Mouse (Mus musculus) embryo, embryonic 9.5 days (tissue): ENCODE results near the gene Aven.

Source experiments
- DNase-seq: peaks from one replicate; pipeline ENCODE4 v3.0.0-alpha.2; 2017; ENCODE audit errors: extremely low spot score

Aven gene

GRCm38 (mm10) chr2:112490483-112491196 is 2.1 kb upstream of the Aven start:
- no peak for DNase-seq

- DNase-seq, result no peak
These were observed 1.1 kb upstream of the Aven start for GRCm38 (mm10) chr2:112491629-112492028.

DNA sequence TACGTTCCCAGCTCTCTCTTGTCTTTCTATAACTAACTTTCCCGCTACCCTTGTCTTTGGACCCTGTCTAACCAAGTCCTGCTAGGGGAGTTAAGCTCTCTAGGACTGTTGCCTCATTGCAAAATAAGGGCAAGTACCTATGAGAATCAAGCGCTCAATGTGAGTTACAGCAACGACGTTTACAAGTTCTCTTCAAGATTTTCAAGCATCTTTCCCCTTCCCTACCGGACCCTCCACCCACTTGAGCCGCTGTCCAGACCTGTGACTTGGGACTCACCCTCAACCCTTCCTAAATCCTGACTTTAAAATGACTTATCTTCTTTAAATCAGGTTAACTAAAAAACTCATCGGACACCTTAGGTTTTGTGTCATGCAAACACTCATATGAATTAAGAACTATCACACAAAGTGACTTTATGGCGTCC is 321 bp upstream of the Aven start:
- no peak for DNase-seq

DNA sequence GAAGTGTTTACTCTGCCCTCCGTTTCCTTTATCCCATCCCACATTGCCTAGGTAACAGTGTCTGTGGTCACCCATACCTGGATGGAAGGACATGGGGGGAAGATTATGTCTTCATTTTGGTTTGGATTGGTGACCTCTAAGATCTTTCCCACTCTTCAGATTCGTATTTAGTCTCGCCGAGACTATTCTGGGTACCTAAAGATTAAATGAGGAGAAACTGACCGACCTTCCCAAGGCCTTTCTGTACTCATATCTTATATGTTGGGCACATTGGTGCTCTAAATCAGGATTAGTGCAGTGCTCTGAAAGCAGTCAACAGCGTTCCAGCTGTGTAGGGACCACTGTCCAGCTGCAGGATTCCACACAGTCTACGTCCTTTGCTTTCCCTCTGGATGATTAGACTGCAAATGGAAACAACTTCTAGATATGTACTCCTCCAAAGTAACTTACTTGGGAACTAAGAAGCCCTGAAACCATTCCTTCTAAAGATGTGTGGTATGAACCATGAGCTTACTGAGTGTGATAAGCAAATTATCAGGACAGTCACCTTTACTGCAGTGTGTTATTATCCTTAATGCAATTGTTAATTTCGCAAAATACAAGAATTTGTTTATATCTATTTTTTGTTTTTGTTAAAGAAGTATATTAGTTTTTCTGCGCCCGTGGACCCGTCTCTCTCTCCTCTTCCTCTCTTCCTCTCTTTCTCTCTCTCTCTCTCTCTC is 936 bp downstream of the Aven start:
- no peak for DNase-seq

DNA sequence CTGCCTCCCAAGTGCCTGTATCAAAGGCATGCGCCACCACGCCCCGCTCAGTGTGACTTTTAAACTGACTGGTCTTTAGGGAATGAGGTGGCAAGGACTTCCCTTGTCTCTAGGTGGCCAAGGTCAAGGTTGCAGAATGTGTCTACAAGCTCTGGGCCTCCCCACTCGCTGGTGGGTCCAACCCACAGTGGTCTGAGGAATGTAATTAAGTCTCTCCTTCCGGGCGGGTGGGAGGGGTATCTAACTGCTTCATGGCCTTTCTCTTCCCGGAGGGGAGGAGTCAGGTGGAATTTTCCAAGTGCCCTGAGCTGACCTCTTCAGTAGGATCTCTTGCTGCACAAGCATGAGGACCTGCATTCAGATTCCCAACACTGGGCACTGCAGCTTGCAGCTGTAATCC is 5.1 kb downstream of the Aven start:
- DNase-seq, result no peak

GRCm38 (mm10) chr2:112501209-112501608 is 8.4 kb downstream of the Aven start:
- DNase-seq, result peak; percentile 72

- DNase-seq, result no peak
These were observed 11.2 kb downstream of the Aven start for GRCm38 (mm10) chr2:112503978-112504377.

GRCm38 (mm10) chr2:112506841-112507435 is 14.2 kb downstream of the Aven start:
- no peak for DNase-seq

DNA sequence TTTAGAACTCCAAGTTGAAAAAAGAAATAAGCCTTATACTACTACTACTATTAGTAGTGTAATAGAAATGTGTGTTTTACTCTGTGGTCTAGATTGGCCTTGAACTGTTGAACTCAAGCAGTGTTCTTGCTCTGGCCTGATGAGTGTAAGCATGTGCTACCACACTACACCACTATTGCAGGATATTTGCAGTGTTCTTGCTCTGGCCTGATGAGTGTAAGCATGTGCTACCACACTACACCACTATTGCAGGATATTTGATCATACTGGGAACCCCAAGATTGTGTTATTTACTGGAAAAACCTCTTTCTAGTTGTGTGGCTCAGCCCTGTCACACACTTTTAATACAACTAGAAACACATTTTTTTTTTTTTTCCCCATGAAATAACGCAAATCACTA is 14.7 kb downstream of the Aven start:
- DNase-seq, result no peak

DNA sequence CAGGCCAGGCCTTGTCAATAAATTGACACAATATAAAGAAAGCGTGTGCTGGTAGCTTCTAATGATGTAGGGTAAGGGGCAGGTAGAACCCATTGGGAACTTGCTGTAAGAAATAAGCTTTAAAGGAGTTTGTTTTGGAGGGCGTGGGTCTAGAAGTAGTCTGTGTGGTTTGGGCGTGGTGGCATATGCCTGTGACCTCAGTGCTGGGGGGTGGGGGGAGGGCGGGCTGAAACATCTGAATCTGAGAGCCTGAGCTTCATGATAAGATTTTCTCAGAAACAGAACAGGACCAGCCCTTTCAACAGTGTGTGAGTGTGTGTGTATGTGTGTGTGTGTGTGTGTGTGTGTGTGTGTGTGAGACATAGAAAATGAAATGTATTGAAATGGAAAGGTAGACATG is 17.4 kb downstream of the Aven start:
- no peak for DNase-seq

GRCm38 (mm10) chr2:112513036-112513435 is 20.3 kb downstream of the Aven start:
- no peak for DNase-seq

- no peak for DNase-seq
These were observed 24.0 kb downstream of the Aven start for GRCm38 (mm10) chr2:112516728-112517127.

DNA sequence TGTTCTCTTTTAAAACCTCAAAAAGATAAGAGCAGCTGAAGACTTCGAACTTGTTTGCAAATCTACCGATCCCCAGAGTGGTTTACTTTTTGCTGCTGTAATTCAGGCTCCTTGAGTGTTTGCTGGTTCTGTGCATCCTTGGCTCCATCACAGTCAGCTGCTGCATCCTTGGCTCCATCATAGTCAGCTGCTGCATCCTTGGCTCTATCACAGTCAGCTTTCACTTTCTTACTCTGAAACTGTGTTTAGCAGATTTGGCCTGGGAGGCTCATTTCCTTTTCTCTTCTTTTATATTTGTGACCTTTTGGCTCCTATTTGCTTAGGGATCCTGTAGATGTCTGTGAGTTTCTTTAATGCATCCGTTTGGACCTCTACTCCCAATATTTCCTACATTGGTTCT is 24.5 kb downstream of the Aven start:
- no peak for DNase-seq

DNA sequence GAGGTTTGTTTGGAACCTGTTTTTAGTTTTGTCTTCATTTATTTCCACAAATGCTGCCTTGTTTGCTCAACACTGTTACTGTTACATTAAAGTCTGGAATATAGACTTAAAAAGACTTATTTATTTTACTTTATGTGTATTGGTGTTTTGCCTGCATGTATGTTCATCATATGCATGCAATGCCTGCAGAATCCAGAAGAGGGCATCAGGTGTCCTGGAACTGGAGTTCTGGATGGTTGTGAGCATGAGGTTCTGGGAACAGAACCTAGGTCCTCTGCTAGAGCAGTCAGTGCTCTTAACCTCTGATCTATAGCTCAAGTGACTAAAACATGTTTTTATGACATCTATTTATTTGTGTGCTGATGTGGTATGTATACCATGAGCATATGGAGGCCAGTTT is 25.8 kb downstream of the Aven start:
- no peak for DNase-seq

DNA sequence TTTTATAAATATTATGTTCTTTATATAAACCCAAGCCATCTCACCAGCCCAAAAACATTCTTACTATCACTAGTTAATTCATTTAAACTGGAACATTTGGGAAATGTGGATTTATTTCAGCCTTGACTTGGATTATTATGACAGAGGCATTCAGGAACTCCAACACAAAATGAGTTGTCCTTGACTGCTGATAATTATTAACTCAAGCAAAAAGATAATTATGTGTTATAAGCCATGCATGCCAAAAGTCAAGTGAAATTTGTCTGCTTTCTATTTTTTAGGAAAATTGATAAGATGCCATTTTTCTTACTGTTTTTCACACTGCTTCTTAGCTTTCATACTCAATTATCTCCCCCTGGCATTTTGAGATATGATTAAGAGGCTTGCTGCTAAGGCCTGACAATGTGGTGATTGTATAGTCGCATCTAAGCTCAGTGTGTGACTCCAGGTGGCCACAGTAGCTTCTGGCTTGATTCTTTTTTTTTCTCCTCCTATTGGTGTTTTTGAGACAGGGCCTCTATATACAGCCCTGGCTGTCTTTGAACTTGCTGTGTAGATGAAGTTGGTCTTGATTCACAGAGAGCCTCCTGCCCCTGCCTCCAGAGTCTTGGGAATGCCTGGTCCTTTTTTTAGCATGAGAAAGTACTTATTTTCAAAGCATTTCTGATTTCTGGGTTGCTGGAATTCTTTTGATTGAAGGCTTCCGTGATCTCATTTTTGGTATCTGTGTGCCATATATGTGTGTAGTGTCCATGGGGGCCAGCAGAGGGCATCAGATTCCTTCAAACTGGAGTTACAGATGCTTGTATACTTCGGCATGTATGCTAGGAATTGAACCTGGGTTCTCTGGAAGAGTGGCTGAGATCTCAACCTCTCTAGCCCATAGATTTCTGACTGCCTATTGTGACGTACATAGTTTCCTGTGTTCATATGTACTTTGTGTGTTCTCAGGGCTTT is 28.0 kb downstream of the Aven start:
- no peak for DNase-seq

GRCm38 (mm10) chr2:112526933-112527332 is 34.2 kb downstream of the Aven start:
- no peak for DNase-seq

DNA sequence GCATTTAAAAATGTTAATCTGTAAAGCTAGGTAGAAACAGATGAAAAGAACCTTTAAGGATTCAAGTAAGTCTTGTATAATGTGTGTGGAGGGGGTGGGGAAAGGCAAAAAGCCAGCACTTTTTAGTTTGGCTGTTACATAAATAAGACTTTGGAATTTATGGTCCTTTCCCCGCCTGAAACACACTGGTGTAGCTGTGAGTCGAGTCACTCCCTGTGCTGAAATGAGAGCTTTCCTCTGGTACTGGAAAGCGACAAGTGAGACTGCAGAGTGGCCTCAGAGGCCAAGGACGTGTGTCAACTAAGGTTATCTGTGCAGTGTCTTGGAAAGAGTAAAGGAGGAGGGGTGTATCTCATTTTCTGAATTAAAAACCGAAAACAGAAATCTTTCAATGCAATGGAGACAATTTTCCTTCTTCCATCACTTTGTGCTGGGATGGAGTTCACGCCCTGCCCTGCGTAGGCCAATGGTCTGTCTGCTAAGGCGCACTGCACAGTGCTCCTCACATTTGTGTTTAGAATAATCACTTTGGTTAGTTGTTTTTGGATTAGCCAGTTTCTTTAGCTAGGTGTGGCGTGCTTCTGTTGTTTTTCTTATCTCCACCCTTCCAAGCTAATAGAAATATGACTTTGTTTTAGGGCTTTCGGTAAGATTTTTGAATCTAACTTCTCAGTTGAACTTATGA is 40.2 kb downstream of the Aven start:
- no peak for DNase-seq

- no peak for DNase-seq
These were observed 42.0 kb downstream of the Aven start for GRCm38 (mm10) chr2:112534677-112535222.

- DNase-seq, result peak; percentile 13
These were observed 46.0 kb downstream of the Aven start for GRCm38 (mm10) chr2:112538783-112539182.

DNA sequence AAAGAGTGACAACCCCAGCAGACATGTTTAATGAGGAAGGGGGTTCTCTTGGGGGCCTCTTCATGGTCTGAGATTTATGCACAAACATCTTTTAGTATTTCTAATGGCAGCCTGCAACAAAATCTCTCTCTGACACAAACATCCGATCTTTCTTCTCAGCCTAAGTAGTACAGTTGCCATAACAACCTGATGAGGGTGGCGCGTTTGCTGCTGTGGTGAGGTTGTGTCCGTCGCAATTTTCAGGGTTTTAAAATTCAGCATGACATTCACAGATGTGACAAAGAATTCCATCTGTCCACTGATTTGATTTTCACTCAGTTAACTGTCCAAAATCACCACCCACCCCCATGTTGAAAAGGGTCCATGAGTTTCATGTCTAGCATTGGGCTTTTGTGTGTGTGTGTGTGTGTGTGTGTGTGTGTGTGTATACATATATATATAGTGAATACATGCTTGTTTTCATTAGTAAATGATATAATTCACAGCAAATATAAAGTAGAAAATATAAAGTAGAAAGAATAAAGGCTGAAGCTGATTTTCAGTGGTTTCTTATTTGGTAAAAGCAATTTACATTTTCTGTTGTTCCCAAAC is 49.0 kb downstream of the Aven start:
- no peak for DNase-seq

DNA sequence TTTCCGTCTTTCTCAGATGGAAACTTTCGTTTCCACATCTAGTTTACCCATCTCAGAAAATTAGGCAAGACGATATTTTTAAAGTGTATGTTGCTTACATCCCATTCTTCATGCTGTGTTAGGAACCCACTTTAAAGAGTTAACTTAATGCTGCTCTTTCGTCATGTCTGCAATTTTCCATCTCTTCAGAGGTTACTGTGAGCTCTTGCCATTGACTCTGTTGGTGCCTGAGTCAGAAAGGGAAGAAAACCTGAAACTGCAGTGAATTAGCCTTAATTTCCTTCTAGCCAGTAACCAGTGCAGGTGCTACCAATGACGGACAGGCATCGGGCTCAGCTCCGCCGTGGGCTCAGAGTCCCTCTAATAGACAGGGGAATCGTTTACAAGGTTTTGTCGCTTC is 63.8 kb downstream of the Aven start:
- no peak for DNase-seq
